Mouse (Mus musculus) Patski (cell line): ENCODE data around the gene Dtx2. TPM values are rescaled to one million over a fixed set of nuclear protein-coding genes. Genes with fewer than 3 reads are reported as not detected.

Experiments used
- ATAC-seq: fragments of 100-300 bp; one replicate; pipeline ENCODE4 v1.8.0; 2021
- CTCF ChIA-PET: fragments of 350-600 bp; sonication (Branson Sonifier 250); formaldehyde crosslinking; loops from one replicate; lab custom pipeline; 2022; ENCODE audit warnings: inconsistent platforms; lab: Charles Lee
- POLR2A ChIA-PET: fragments of 350-600 bp; sonication (Branson Sonifier 250); formaldehyde crosslinking; loops from one replicate; lab custom pipeline; 2022; ENCODE audit warnings: antibody characterized with exemption, inconsistent platforms; lab: Charles Lee
- DNase-seq: peaks from one replicate; pipeline ENCODE4 v3.0.0-alpha.2; 2011; ENCODE audit warnings: low read depth, low spot score
- H3K27me3 ChIP-seq: fragments of 371-371 bp; one replicate; pipeline ENCODE4 v1.5.1; 2021
- CTCF ChIP-seq: fragments of 100-300 bp; IDR thresholded peaks from one replicate; pipeline ENCODE4 v1.5.1; 2021
- in situ Hi-C: fragments of 300-500 bp; cut with MboI; formaldehyde crosslinking; loops from 3 replicates; pipeline ENCODE4 v1.11.1; 2018; ENCODE audit warnings: low pct_unique_long_range_greater_than_20kb, mixed read lengths
- polyA plus RNA-seq: library from polyadenylated mRNA; unstranded; gene quantifications from one replicate; pipeline ENCODE4 v1.2.3, GENCODE M21; 2021

The Dtx2 gene
- polyA plus RNA-seq, 1 experiment from 2014 or later = 22.2 TPM

- no peaks in the 10 kb centered on the region for H3K27me3 ChIP-seq
- in situ Hi-C loops = no loop called here
- ChIA-PET POLR2A (no interaction called here), CTCF (interaction anchor here (1.1 to 2.5 kb wide), 6 partner anchors 10 to 116 kb away, joined by 3 to 7 read pairs (median 4); no protein-coding TSS in a partner anchor)
- ATAC-seq = no peak
- no peak for DNase-seq
- no peak for TF ChIP-seq CTCF
Measured at GRCm38 (mm10) chr5:136017262-136017661, 22.7 kb downstream of the Dtx2 start.

DNA sequence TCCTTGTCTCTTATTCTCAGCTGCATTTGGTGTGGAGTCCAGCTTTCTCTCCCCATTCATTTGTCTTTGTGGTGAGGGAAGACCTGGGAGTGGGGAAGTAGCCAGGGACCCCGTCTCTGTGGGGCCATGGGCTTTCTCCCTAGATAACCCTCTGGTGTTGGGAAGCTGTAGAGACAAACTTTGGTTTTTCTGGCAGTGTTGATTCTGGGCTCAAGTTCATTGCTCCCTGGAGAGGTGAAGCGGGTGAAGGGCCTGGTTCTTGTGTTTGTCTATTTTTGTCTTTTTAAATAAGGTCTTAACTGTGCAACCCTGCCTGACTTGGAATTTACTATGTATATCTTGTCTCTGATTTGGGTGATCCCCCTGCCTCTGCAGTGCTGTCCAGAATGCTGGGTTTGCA is 24.1 kb downstream of the Dtx2 start:
- POLR2A ChIA-PET = interaction anchor here (0.9 to 1.2 kb wide), 2 partner anchors 12 to 32 kb away, joined by 3 to 4 read pairs; no protein-coding TSS in a partner anchor
- TF ChIP-seq CTCF = no peak
- CTCF ChIA-PET = interaction anchor here (0.8 to 2.5 kb wide), 5 partner anchors 9 to 37 kb away, joined by 3 to 7 read pairs (median 3); no protein-coding TSS in a partner anchor
- no peaks in the 10 kb centered on the region for H3K27me3 ChIP-seq
- no peak for DNase-seq
- no peak for ATAC-seq
- in situ Hi-C loops = no loop called here

DNA sequence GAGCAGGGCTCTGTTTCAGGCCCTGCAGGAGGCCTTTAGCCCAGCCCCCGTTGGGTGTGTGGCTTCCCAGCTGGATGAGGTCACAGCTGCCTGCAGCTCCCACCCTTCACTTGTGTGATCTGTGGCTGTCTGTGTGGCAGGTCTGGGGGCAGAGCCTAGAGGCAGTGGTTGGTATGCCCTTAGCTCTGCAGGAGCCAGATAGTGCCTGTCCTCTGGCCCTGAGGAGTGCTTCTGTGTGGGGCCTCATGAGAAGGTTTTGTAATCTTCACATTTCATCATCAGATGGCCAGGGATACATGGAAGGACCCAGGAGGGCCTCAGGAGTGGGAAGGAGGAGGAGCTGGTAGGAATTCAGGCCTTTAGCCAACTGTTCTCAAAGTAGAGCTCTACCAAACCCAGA is 25.3 kb downstream of the Dtx2 start:
- TF ChIP-seq CTCF = no peak
- H3K27me3 ChIP-seq = no peaks in the 10 kb centered on the region
- DNase-seq (peak; percentile 76), ATAC-seq (peak; percentile 92)
- ChIA-PET CTCF (interaction anchor here (0.6 to 2.5 kb wide), 7 partner anchors 10 to 117 kb away, joined by 3 to 7 read pairs (median 3); no protein-coding TSS in a partner anchor), POLR2A (interaction anchor here (1.2 kb wide), 1 partner anchor 31 kb away, joined by 4 read pairs; no protein-coding TSS in a partner anchor)
- in situ Hi-C loops = no loop called here

GRCm38 (mm10) chr5:136025712-136026111 is 31.1 kb downstream of the Dtx2 start:
- no peak for DNase-seq
- POLR2A ChIA-PET = interaction anchor here (1.3 kb wide), 1 partner anchor 28 kb away, joined by 3 read pairs; no protein-coding TSS in a partner anchor
- ATAC-seq = no peak
- in situ Hi-C loops = no loop called here
- H3K27me3 ChIP-seq = no peaks in the 10 kb centered on the region
- no peak for TF ChIP-seq CTCF
- CTCF ChIA-PET = interaction anchor here (1.2 to 1.4 kb wide), 2 partner anchors 11 to 38 kb away, joined by 4 to 5 read pairs; no protein-coding TSS in a partner anchor

DNA sequence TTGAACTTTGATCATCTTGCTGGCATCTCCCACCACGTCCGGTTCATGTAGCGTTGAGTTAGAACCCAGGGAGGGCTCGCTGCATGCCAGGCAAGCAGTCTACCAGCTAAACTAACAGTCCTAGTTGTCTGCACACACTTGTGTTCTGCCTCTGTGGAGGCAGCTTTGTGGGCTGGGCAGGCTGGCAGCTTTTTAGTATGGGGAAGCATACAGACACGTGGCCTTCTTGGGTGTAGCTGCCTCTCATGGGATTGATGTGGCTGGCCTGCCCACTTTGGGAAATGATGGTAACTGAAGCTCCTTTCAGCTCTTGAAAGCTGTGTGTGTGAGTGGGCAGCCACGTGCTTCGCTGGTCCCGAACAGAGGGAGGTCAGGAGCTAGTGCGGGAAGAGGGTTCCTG is 32.3 kb downstream of the Dtx2 start:
- H3K27me3 ChIP-seq = no peaks in the 10 kb centered on the region
- in situ Hi-C loops = no loop called here
- no peak for TF ChIP-seq CTCF
- ATAC-seq (no peak), DNase-seq (no peak)
- ChIA-PET POLR2A (interaction anchor here (0.6 kb wide), 1 partner anchor 23 kb away, joined by 4 read pairs; no protein-coding TSS in a partner anchor), CTCF (interaction anchor here (0.7 to 1.9 kb wide), 6 partner anchors 9 to 32 kb away, joined by 3 to 6 read pairs (median 4); partner anchors contain the start of gene Dtx2)

DNA sequence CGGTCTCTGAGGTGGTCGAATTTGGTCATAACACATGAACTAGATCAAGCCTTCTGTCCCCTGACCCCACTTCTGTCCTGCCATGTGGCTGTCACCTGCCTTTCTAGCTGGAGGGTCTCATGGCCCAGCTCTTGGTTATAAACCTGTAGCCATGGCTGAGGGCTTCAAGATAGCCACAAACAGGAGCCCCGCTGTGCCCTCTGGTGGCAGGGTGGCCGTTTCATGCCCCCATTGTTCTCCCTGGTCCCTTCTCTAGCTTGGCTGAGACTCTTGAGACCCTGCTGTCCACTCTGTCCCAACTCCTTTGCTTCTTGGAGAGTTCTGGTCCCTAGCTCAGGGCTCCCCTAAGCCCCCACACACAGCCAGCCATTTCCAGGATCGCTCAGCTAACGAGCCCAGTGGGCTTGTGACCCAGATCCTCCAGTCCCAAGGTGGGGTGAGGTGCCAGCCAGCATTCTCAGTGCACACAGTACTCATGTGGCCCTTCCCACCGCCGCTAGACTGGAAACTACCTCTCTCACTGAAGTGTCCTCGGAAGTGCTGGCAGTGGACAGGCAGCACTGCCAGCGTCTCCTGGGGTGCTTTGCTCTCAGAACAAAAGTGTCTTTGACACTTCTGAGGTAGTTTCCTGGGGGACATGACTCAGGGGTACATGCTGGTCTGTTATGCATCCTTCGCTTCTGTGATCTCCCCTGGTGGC is 33.2 kb downstream of the Dtx2 start:
- TF ChIP-seq CTCF = no peak
- H3K27me3 ChIP-seq = no peaks in the 10 kb centered on the region
- ATAC-seq (no peak), DNase-seq (no peak)
- CTCF ChIA-PET = interaction anchor here (0.7 to 1.9 kb wide), 9 partner anchors 9 to 135 kb away, joined by 3 to 6 read pairs (median 3); partner anchors contain the start of gene Dtx2
- in situ Hi-C loops = no loop called here
- POLR2A ChIA-PET = interaction anchor here (0.8 kb wide), 1 partner anchor 14 kb away, joined by 5 read pairs; no protein-coding TSS in a partner anchor

- no peaks in the 10 kb centered on the region for H3K27me3 ChIP-seq
- no peak for TF ChIP-seq CTCF
- DNase-seq (no peak), ATAC-seq (no peak)
- ChIA-PET POLR2A (interaction anchor here (0.5 kb wide), 1 partner anchor 31 kb away, joined by 4 read pairs; no protein-coding TSS in a partner anchor), CTCF (interaction anchor here (1.0 to 2.4 kb wide), 3 partner anchors 19 to 39 kb away, joined by 3 to 7 read pairs (median 3); no protein-coding TSS in a partner anchor)
- in situ Hi-C loops = no loop called here
Measured at GRCm38 (mm10) chr5:136034868-136035267, 40.3 kb downstream of the Dtx2 start.

GRCm38 (mm10) chr5:136035285-136035684 is 40.7 kb downstream of the Dtx2 start:
- TF ChIP-seq CTCF = no peak
- H3K27me3 ChIP-seq = no peaks in the 10 kb centered on the region
- CTCF ChIA-PET = interaction anchor here (1.8 to 2.4 kb wide), 2 partner anchors 10 to 19 kb away, joined by 4 to 7 read pairs; no protein-coding TSS in a partner anchor
- ATAC-seq (no peak), DNase-seq (no peak)
- POLR2A ChIA-PET = no interaction called here
- in situ Hi-C loops = no loop called here

DNA sequence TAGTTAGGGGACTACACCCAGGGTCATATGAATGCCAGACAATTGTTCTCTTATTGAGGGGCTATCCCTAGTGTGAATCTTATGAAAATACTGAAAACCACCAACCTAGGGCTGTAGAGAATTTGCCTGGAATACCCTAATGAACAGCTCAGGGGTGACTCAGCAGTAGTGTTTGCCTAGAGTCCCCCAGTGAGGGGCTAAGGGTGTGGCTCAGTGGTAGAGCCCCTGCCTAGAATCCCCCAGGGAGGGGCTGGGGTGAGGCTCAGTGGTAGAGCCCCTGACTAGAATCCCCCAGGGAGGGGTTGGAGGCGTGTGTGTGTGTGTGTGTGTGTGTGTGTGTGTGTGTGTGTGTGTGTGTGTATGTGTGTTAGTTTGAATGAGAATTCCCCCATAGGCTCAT is 42.1 kb downstream of the Dtx2 start:
- TF ChIP-seq CTCF = no peak
- DNase-seq = no peak
- POLR2A ChIA-PET = interaction anchor here (0.6 kb wide), 1 partner anchor 181 kb away, joined by 3 read pairs; no protein-coding TSS in a partner anchor
- CTCF ChIA-PET = interaction anchor here (1.3 to 1.8 kb wide), 3 partner anchors 10 to 49 kb away, joined by 3 to 6 read pairs (median 4); no protein-coding TSS in a partner anchor
- in situ Hi-C loops = no loop called here
- no peaks in the 10 kb centered on the region for H3K27me3 ChIP-seq
- no peak for ATAC-seq
